Mouse (Mus musculus) kidney, postnatal 14 days (tissue): ENCODE data around the gene Gria3.

Experiments used
- DNase-seq: peaks from one replicate; pipeline ENCODE4 v3.0.0; 2022; ENCODE audit warnings: mixed read lengths

The Gria3 gene

GRCm38 (mm10) chrX:41400058-41400904 lies at the start of gene Gria3:
Gria3 (plus strand) TSS chrX:41400854.
- DNase-seq = peak; percentile 4

GRCm38 (mm10) chrX:41387086-41387485 lies 13.6 kb upstream of the Gria3 start:
- no peak for DNase-seq

- no peak for DNase-seq
Observed at GRCm38 (mm10) chrX:41389079-41389478, 11.6 kb upstream of the Gria3 start.

- no peak for DNase-seq
Observed at GRCm38 (mm10) chrX:41398482-41398881, 2.2 kb upstream of the Gria3 start.

GRCm38 (mm10) chrX:41401186-41401585 lies 532 bp downstream of the Gria3 start:
- DNase-seq = peak; percentile 8

GRCm38 (mm10) chrX:41401590-41402240 lies 1.1 kb downstream of the Gria3 start:
- DNase-seq = peak; percentile 34

- peak; percentile 1 for DNase-seq
Observed at GRCm38 (mm10) chrX:41402656-41403055, 2.0 kb downstream of the Gria3 start.

GRCm38 (mm10) chrX:41406288-41406687 lies 5.6 kb downstream of the Gria3 start:
- no peak for DNase-seq

- peak; percentile 34 for DNase-seq
Observed at GRCm38 (mm10) chrX:41409791-41410190, 9.1 kb downstream of the Gria3 start.

- no peak for DNase-seq
Observed at GRCm38 (mm10) chrX:41425651-41426050, 25.0 kb downstream of the Gria3 start.

- DNase-seq = peak; percentile 1
Observed at GRCm38 (mm10) chrX:41428011-41428410, 27.4 kb downstream of the Gria3 start.

- DNase-seq = no peak
Observed at GRCm38 (mm10) chrX:41435541-41435940, 34.9 kb downstream of the Gria3 start.

GRCm38 (mm10) chrX:41438841-41439240 lies 38.2 kb downstream of the Gria3 start:
- DNase-seq = no peak

- no peak for DNase-seq
Observed at GRCm38 (mm10) chrX:41448876-41449275, 48.2 kb downstream of the Gria3 start.

- DNase-seq = no peak
Observed at GRCm38 (mm10) chrX:41477486-41477885, 76.8 kb downstream of the Gria3 start.

- DNase-seq = no peak
Observed at GRCm38 (mm10) chrX:41496528-41496927, 95.9 kb downstream of the Gria3 start.

GRCm38 (mm10) chrX:41505371-41505770 lies 104.7 kb downstream of the Gria3 start:
- no peak for DNase-seq

- DNase-seq = no peak
Observed at GRCm38 (mm10) chrX:41507959-41508358, 107.3 kb downstream of the Gria3 start.

GRCm38 (mm10) chrX:41514982-41515381 lies 114.3 kb downstream of the Gria3 start:
- no peak for DNase-seq

GRCm38 (mm10) chrX:41532511-41532910 lies 131.9 kb downstream of the Gria3 start:
- DNase-seq = no peak

GRCm38 (mm10) chrX:41535886-41536285 lies 135.2 kb downstream of the Gria3 start:
- no peak for DNase-seq

- DNase-seq = peak; percentile 39
Observed at GRCm38 (mm10) chrX:41562296-41563060, 161.8 kb downstream of the Gria3 start.

GRCm38 (mm10) chrX:41564898-41565297 lies 164.2 kb downstream of the Gria3 start:
- no peak for DNase-seq
